Mouse (Mus musculus) cerebellum, postnatal 36 days (tissue): Measurements from ENCODE around the gene 2010300C02Rik.

Experiments used
- DNase-seq, 2 experiments: peaks; one replicate each; pipeline ENCODE4 v3.0.0; 2021 to 2022; ENCODE audit warnings: mixed read lengths in 2 of 2

The 2010300C02Rik gene

DNA sequence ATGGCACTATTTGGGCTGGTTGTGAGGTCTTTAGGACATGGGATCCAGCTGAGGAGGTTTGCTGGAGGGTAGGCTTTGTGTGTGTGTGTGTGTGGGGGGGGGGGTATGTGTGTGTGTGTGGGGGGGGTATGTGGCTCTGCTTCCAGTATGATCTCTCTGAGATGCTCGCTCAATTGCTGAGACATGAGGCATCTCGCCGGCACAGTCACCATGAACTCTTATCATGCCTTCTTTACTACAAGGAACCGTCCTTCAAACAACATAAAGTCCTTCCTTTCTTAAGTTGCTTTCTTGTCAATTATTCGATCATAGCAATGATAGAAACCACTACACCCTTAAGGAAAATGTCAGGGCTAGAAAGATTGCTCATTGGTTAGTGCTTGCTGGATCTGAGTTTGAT is 8.8 kb downstream of the 2010300C02Rik start:
- DNase-seq, result no peak

GRCm38 (mm10) chr1:37709736-37710135 is 10.1 kb downstream of the 2010300C02Rik start:
- no peak for DNase-seq

DNA sequence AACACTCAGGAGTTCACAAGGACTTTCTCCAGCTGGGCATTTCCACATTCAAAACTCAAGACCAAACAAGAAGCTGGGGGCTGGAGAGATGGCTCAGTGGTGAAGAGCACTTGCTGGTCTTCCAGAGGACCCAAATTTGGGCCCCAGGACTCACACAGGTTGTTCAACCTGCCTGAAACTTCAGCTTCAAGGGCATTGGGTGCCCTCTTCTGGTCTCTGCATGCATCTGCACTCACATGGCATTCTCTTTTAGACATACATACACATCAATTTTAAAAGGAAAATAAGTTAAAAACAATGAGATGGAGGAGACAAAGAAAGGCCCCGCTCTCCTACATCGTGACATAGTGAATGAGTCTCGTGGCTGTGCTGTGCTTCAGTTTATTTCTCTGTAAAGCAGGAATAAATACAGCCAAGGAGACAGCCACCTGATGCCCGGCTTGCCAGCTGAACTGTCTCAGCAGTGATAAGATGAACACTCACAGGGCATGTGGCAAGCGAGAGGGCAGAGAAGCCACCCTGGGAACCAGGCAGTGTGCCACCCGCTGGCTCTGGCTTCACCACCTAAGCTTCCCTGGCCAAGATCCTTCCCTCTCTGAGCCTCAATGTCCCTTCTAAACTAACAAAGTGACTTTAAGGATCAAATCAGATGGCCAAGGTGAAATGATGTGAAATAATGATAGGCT is 11.5 kb downstream of the 2010300C02Rik start:
- DNase-seq, result no peak

GRCm38 (mm10) chr1:37702326-37702725 is 17.6 kb downstream of the 2010300C02Rik start:
- no peak for DNase-seq

- no peak for DNase-seq
Measured at GRCm38 (mm10) chr1:37698852-37699439, 20.9 kb downstream of the 2010300C02Rik start.

DNA sequence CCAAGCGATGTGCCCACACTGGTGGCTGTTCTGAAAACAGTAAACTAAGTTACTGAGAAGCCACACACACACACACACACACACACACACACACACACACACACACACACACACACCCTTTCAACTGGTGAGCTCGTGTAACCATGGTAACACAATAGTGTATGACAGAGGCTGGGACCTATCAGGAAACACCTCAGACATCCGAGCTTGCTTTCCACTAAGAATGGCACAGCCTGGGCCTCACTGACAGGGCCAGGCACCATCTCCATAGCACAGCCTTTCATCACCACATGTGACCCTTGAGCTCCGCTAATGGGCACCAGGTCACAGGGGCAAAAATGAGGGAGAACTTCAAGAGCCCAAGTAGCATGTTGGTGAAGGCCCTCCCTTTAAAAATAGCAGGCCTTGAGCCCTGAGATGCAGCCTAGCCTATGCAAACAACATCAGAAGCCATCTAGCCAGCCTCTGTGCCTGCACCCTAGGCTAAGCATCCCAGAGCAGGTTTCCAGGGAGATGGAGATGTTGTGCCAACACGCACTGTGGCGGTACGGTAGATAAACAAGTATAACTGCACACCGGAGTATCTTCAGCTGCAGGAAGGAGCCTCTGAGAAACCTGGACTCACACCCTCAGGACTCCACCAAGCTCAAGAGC is 21.6 kb downstream of the 2010300C02Rik start:
- no peak for DNase-seq

DNA sequence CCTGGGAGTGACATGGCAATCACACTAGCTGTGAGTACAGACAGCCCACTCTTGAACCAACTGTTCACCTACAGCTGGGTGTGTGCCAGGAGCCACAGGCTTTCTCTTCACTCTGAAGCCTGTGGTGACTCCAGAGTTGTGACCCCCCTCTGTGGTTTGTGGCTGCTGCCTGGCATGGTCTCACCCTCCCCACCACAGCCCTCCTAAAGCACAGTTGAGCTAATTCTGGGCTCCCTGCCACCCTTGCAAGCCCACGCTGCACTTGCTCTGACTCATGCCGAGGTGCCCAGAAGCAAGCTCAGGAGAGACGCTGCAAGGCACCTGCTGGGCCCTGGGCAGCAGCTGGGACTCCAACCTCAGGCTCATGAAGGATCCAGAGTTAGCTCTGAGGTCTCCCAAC is 23.0 kb downstream of the 2010300C02Rik start:
- peak in 1 of 2 experiments; percentile 30 for DNase-seq

DNA sequence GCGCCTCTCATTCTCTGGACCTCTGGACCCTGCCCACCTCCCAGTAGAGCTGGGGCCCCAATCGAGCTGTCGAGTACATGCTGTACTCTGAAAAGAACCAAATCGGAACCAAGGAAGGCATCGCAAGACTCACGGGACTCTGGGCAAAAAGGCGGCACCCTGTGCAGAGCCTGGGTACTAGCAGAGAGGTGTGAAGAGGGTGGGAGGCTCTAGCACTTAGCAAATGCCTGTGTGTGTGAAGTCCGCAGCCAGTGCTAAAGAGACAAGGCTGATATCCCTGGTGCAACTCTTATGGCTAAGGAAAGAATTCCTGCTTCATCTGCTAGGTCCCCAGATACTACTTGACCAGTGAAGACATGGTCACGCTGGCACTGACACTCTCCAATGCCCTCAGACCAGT is 24.2 kb downstream of the 2010300C02Rik start:
- DNase-seq, result no peak

DNA sequence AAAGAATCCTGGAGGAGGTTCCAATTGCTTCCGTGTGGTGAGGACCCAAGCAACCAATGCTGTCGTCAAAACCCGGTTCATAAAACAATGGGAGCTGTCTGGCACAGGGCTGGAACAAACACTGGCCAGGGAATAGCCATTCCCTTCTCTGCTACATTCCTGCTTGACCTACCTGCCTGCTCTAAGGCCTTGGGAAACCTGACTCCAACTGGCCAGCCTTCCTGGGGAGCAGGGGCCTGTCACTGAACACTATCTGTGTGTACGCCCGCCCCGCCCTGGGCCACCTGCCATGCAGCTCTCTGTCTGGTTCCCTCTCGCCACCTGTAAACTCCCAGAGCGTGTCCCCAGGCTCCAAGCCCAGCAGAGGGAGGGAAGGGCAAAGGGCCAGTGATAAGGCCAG is 25.5 kb downstream of the 2010300C02Rik start:
- DNase-seq, result peak; percentile 62 to 67

GRCm38 (mm10) chr1:37691179-37691578 is 28.7 kb downstream of the 2010300C02Rik start:
- no peak for DNase-seq

DNA sequence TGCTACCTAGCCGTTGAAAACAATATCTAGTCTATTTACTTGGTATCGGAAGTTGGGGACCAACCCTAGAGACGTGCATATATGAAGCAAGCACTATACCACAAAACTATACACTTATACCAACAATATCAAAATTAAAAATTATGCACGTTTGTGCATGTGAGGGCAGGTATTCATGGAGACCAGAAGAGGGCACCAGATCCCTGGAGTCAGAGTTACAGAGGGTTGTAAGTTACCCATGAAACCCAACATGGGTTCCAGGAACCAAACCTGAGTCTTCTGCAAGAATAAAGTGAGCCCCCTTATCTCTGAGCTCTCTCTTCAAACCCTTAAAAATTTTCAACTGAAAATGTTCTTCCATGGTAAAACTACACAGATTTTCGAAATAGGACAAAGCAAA is 29.2 kb downstream of the 2010300C02Rik start:
- DNase-seq, result no peak

DNA sequence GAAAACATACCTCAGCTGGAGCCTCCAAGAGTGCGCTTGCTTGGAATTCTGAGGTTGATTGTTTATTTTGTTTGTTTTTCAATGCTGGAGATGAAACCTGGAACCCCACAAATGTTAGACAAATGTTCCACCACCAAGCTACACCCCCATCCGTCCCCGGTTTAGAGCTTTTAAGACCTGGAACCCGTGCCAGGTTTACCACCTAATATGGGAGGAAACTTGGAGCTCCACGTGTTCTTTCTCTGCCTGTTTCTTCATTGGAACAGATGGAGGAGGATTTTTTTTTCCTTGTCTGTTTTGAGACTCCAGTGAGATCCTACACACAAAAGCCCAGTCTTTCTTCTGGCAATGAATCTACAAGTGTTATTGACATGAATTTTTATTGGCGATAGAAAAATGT is 30.2 kb downstream of the 2010300C02Rik start:
- no peak for DNase-seq

DNA sequence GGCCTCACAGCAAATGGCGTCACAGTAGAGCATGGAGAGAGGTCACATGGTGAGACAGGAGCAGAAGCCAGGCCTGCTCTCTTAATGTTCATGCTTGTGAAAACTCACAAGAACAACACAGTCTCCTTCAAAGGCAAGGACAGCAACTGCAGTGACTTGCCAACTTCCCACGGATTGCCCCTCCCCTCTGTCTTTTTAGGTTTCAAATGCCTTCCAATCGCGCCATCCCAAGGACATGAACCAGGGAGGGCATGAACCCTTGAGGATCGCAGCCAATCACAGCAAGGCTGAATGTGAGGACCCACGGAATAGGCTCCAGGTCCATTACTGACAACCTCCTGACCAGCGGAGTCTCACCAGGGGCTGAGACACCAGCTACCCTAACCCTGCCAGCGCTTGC is 31.5 kb downstream of the 2010300C02Rik start:
- DNase-seq, result no peak

DNA sequence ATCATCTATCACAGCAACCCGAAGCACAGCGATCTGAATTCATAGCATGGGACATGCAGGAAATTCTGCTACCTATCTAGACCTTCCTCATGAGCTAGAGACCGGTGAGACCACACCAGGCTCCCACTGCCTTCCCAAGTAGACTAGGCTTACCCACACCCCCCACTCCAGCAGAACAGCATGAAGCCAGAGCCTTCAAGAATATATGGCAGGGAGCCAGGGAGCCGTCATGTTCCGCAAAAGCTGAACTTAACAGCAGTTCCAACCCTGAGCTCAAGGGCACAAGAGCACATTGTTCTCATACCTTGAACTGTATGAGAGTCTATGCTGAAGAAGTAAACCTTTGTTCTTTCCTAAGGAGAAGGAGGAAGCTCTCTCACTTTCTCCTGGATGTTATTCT is 32.4 kb downstream of the 2010300C02Rik start:
- DNase-seq, result peak in 1 of 2 experiments; percentile 37

GRCm38 (mm10) chr1:37686953-37687441 is 32.9 kb downstream of the 2010300C02Rik start:
- DNase-seq, result peak in 1 of 2 experiments; percentile 39

DNA sequence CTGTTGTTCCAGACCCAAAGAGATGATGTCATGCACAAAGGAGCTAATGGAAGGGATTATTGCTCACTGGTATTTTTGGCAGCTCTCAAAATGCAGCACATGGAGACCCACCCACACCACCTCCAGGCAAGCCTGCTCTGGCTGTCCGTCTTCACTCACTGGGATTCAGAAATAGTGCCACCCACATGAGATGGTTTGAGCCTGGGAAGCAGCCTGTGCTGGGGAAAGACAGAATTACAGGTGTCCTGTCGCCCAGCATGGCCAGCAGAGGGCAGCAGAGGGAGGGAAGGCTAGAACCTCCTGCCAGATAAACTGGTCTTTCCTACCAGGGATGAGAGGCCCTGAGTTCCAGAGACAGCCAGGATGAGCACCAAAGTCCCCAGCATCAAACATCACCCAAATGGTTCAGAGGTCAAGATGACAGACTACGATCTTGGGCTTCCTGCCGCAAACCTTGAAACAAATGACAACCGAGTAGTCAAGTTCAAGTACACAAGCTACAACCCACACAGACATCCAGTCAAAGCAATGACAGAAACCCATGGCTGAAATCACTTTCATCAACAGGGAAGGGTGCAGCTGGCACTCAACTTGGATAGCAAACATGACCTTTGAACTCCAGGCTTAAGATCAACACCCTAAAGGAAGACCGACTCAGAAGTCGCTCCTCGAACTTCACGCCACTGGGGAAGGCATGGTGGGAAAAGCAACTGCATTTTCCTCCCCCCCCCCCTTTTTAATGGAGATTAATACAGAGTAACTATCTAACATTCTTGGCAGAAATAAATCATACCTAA is 41.4 kb downstream of the 2010300C02Rik start:
- DNase-seq, result peak; percentile 87 to 88

- DNase-seq, result no peak
Measured at GRCm38 (mm10) chr1:37676967-37677512, 42.8 kb downstream of the 2010300C02Rik start.

DNA sequence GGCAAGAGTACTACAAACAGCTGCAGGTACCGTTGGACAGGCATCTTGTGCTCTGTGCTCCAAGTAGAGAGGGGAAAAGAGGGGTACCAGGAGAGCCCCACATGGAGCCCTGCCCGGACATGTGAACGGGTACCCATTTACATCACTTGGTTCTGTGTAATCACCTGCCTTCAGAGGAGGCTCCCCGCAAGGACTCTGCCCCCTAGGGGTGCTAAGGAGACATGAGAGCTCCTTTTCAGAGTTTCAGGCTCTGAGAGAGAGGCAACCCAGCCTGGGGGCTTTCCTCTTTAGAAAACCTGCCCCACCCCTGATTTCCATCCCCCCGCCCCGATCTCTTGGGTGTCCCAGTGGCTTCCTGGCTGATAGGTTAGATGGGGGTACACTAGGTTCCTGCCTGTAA is 44.4 kb downstream of the 2010300C02Rik start:
- no peak for DNase-seq

GRCm38 (mm10) chr1:37674266-37674665 is 45.6 kb downstream of the 2010300C02Rik start:
- no peak for DNase-seq

- no peak for DNase-seq
Measured at GRCm38 (mm10) chr1:37671316-37671715, 48.6 kb downstream of the 2010300C02Rik start.

DNA sequence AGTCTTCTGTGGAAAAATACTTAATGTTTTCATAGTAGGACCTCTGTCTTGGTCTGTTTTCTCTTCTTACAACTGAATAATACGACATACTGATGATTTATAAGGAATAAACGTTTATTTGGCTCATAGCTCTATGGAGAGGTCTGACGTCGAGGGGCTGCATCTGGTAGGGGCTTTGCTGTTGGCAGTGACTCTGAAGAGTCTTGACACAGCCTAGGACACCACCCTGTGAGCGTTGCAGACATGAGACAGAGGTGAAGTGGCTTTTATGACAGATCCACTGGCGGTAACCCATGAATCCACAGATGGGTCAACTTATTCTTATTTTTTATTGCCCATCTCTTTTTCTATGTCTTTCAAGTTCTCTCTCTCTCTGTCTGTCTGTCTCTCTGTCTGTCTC is 52.5 kb downstream of the 2010300C02Rik start:
- no peak for DNase-seq

GRCm38 (mm10) chr1:37666587-37666986 is 53.3 kb downstream of the 2010300C02Rik start:
- no peak for DNase-seq
